Mouse (Mus musculus) liver, embryonic 12.5 days (tissue): Measurements from ENCODE around the gene Afg1l. TPM values are rescaled to one million over a fixed set of nuclear protein-coding genes. Genes with fewer than 3 reads are reported as not detected.
A peak's percentile ranks its signal among the peaks of the same experiment; 100 is the strongest.

Experiments
- ATAC-seq: fragments of 200-750 bp; cut with Nextera tagmentation; 2 replicates; pipeline ENCODE4 v1.8.0; 2017; ENCODE audit warnings: moderate number of reproducible peaks, mild to moderate bottlenecking, moderate library complexity
- H3K27ac ChIP-seq: fragments of 300-500 bp; sonication (generic); 2 replicates; pipeline ENCODE4 v1.5.1; 2016; ENCODE audit warnings: mild to moderate bottlenecking
- H3K27me3 ChIP-seq: fragments of 300-500 bp; sonication (generic); replicated peaks from 2 replicates; pipeline ENCODE4 v1.6.1; 2016; ENCODE audit warnings: mild to moderate bottlenecking, moderate library complexity
- H3K36me3 ChIP-seq: fragments of 300-500 bp; sonication (generic); 2 replicates; pipeline ENCODE4 v1.6.1; 2016; ENCODE audit warnings: mild to moderate bottlenecking, moderate library complexity
- H3K4me1 ChIP-seq: fragments of 300-500 bp; sonication (generic); 2 replicates; pipeline ENCODE4 v1.6.1; 2016
- H3K4me2 ChIP-seq: fragments of 300-500 bp; sonication (generic); 2 replicates; pipeline ENCODE4 v1.6.1; 2016; ENCODE audit warnings: mild to moderate bottlenecking, moderate library complexity
- H3K4me3 ChIP-seq: fragments of 300-500 bp; sonication (generic); 2 replicates; pipeline ENCODE4 v1.5.1; 2016; ENCODE audit warnings: mild to moderate bottlenecking, moderate library complexity
- H3K9ac ChIP-seq: fragments of 300-500 bp; sonication (generic); 2 replicates; pipeline ENCODE4 v1.6.1; 2016; ENCODE audit warnings: mild to moderate bottlenecking, moderate library complexity
- H3K9me3 ChIP-seq: fragments of 300-500 bp; sonication (generic); replicated peaks from 2 replicates; pipeline ENCODE4 v1.6.1; 2016; ENCODE audit warnings: mild to moderate bottlenecking, moderate library complexity
- WGBS: fragments of 180-500 bp; shearing (Covaris S2); methylation state at CpG from one replicate; pipeline ENCODE4 v1.1.7; 2016; ENCODE audit not compliant: insufficient replicate concordance; 5-methylcytosine and 5-hydroxymethylcytosine counted together
- polyA plus RNA-seq: library from polyadenylated mRNA; unstranded; fragments of >200 nt; fragmentation: Nextera tagmentation; extraction: Ambion mirVana; gene quantifications from 2 replicates; pipeline ENCODE4 v1.2.1, GENCODE M21; 2016

Afg1l gene
- polyA plus RNA-seq, 1 experiment from 2014 or later, result 3.2 TPM

DNA sequence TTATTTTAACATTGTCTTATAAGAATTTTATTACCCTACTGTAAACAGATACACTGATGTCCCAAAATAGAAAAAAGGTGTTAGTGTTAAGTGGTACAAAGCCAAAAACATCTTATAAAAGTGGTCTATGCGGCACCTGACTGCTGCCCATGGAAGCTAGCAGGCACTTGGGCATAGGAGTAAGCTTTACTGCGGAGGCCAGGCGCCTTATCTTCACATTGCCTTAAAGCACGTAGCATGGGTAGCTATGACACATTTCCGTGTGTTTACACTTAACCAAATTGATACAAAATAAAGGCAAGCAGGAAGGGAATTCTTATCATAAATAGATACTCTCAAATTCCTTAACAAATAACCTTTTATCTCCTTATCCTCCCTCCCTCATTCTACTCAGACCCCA is 135.7 kb downstream of the Afg1l start:
- no peak for ATAC-seq

DNA sequence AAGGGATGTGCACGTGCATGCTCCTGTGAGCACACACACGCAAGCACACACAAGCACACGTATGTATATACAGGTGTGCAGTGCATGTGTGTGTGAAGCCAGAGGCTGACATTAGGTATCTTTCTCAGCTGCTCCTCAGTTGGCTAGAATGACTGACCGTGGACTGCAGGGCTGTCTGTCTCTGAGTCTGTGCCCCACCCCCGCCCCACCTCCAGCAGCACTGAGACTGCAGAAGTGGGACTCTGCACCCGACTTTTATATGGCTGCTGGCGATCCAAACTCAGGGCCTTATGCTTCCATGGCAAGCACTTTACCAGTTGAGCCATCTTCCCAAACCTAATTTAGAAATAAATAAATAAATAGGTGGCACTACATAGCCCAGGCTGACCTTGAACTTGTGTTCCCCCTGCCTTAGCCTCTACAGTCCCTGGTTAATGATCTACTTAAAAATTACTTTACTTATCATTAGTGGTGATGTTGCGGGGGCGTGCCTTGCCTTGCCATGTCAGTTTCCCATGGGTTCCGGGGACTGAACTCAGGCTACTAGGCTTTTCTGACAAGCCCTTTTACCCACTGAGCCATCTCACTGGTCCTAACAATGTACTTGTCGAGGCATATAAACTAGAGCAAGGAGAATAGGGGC is 136.4 kb downstream of the Afg1l start:
- Histone ChIP-seq H3K9me3 (no peaks in the 10 kb centered on the region), H3K27me3 (no peaks in the 10 kb centered on the region), H3K36me3 (no peaks in the 10 kb centered on the region), H3K4me3 (no peak overlapping the region), H3K4me1 (0 out of 2 replicates have a peak, but pooled peaks cover 3% of the 10 kb centered on the region), H3K4me2 (no peak overlapping the region), H3K27ac (no peak overlapping the region), H3K9ac (no peak overlapping the region)
- WGBS, result 68% methylated on average over 11 of the region's 11 CpGs
- no peak for ATAC-seq

More for the DNA sequence above, 135.7 kb downstream of the Afg1l start:
- Histone ChIP-seq H3K4me2 (no peak overlapping the region), H3K4me1 (0 out of 2 replicates have a peak, but pooled peaks cover 3% of the 10 kb centered on the region), H3K36me3 (no peaks in the 10 kb centered on the region), H3K27ac (no peak overlapping the region), H3K4me3 (no peak overlapping the region), H3K9ac (no peak overlapping the region), H3K27me3 (no peaks in the 10 kb centered on the region), H3K9me3 (no peaks in the 10 kb centered on the region)
- WGBS, result 63% methylated on average over 5 of the region's 5 CpGs

DNA sequence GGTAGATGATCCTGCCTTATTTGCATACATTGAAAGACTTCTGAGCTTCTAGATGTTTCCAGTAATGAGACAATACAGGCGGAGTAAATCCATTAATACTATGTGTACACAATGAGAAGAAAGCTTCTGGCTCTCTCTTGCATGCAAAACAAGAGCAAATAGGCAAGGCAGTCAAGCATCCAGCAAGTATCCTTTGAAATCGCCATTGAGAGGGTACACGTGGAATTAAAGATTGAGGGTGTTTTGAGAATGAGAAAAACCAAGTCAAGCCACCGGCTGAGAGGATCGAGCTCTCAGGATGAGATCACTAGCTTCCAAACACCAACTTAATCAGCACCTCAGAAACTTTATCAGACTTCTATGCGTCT is 138.0 kb downstream of the Afg1l start:
- Histone ChIP-seq H3K4me2 (no peak overlapping the region), H3K4me3 (no peak overlapping the region), H3K36me3 (no peaks in the 10 kb centered on the region), H3K27me3 (no peaks in the 10 kb centered on the region), H3K9me3 (no peaks in the 10 kb centered on the region), H3K27ac (no peak overlapping the region), H3K4me1 (0 out of 2 replicates have a peak, but pooled peaks cover 3% of the 10 kb centered on the region), H3K9ac (no peak overlapping the region)
- WGBS, result 49% methylated on average over 6 of the region's 6 CpGs
- ATAC-seq, result no peak

DNA sequence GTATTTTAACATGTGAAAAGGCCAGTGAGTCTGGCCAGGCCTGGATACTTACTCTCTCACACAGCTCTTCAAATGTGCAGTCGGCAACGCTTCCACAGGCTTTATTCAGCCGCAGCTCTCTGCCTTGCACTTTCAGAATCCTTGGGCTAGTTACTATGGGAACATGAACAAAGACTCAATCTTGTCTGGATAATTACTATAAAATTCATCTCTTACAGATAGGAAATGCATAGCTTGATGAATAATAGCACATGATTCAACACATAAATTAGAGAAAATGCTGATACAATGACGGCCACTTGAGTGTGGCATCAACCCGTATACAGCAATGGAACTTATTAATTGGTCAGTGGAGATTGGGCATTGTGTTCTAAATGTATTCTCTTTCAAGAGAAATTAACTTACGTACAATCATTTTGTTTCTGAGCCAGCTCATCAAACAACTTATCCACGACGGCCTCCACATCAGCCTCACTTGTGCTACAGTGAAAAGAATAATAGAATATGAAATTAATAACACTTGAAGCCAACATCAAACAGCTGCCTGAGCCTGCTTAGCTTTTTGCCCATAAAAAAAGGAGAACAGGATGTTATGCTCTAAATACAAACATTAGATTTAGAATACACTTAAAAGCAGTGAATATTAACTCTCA is 138.5 kb downstream of the Afg1l start:
- Histone ChIP-seq H3K4me3 (no peak overlapping the region), H3K36me3 (no peaks in the 10 kb centered on the region), H3K27ac (no peak overlapping the region), H3K4me2 (no peak overlapping the region), H3K4me1 (0 out of 2 replicates have a peak, but pooled peaks cover 3% of the 10 kb centered on the region), H3K9ac (no peak overlapping the region), H3K9me3 (no peaks in the 10 kb centered on the region), H3K27me3 (no peaks in the 10 kb centered on the region)
- WGBS, result 77% methylated on average over 8 of the region's 8 CpGs
- ATAC-seq, result no peak

DNA sequence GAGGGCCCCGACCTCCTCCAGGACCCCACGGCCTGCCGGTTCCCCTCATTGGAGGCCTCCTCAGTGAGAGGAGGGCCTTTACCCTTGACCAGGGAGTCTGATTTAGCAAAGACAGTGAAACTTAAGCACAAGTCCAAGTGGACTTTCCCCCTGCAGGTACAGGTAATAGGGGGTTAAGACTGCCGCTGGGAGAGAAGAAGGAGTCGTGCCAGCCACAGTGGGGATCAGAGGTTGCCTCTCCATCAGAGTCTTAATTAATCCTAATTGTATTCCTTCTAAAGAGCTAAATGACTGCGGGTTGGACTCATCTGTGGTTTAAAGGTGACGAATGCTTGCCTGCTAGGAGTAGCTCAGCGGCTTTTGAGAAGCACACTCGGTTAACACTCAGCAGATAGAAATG is 139.9 kb downstream of the Afg1l start:
- H3K9ac ChIP-seq, result no peak overlapping the region
- H3K4me2 ChIP-seq, result no peak overlapping the region
- WGBS, result 78% methylated on average over 9 of the region's 9 CpGs
- no peak overlapping the region for H3K4me3 ChIP-seq
- no peaks in the 10 kb centered on the region for H3K27me3 ChIP-seq
- H3K36me3 ChIP-seq, result no peaks in the 10 kb centered on the region
- ATAC-seq, result no peak
- no peak overlapping the region for H3K27ac ChIP-seq
- no peaks in the 10 kb centered on the region for H3K9me3 ChIP-seq
- H3K4me1 ChIP-seq, result 0 out of 2 replicates have a peak, but pooled peaks cover 3% of the 10 kb centered on the region

DNA sequence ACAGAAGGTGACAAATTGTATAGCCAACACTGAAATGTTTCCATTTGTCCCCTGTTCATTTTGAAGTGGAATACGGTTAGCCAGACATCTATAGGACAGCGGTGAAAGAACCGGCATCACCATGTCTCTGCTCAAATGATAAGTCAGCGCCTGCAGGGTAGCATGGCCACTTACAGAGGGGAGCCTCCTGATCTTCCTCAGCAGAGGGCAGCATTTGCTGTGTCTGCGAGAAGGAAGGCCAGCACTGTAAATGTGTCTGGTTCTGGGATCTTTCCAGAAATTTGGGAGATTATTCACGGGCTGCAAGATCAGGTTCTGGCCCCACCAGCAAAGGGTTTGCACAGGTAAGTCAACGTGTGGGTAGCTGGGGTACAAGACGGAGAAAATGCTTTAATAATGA is 150.8 kb downstream of the Afg1l start:
- no peak overlapping the region for H3K4me2 ChIP-seq
- H3K9me3 ChIP-seq, result no peaks in the 10 kb centered on the region
- no peak overlapping the region for H3K27ac ChIP-seq
- no peaks in the 10 kb centered on the region for H3K27me3 ChIP-seq
- WGBS, result 64% methylated on average over 8 of the region's 8 CpGs
- no peaks in the 10 kb centered on the region for H3K4me1 ChIP-seq
- ATAC-seq, result no peak
- 0 out of 2 replicates have a peak, but pooled peaks cover 3% of the 10 kb centered on the region for H3K36me3 ChIP-seq
- H3K9ac ChIP-seq, result no peak overlapping the region
- no peak overlapping the region for H3K4me3 ChIP-seq

DNA sequence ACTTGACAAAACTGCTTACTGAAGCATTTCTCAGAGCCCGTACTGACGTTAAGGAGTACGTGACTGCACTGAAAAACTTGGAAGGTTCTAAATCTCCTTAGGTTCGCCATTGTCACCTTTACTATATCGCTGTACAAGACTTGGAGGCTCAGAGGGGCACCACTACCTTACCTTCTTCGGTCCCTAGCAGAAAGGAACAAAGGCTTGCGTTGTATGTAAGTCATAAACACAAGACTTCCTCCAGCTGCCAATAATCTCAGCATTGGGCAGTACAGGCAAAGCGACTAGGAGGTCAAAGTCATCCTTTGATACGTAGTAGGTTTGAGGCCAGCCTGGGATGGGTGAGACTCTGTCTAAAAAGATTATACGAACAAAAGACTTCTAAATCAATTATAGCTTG is 153.1 kb downstream of the Afg1l start:
- no peaks in the 10 kb centered on the region for H3K4me1 ChIP-seq
- H3K4me2 ChIP-seq, result no peak overlapping the region
- 79% methylated on average over 10 of the region's 10 CpGs for WGBS
- no peak overlapping the region for H3K4me3 ChIP-seq
- no peak for ATAC-seq
- no peaks in the 10 kb centered on the region for H3K36me3 ChIP-seq
- H3K27ac ChIP-seq, result no peak overlapping the region
- no peaks in the 10 kb centered on the region for H3K27me3 ChIP-seq
- no peak overlapping the region for H3K9ac ChIP-seq
- H3K9me3 ChIP-seq, result no peaks in the 10 kb centered on the region

DNA sequence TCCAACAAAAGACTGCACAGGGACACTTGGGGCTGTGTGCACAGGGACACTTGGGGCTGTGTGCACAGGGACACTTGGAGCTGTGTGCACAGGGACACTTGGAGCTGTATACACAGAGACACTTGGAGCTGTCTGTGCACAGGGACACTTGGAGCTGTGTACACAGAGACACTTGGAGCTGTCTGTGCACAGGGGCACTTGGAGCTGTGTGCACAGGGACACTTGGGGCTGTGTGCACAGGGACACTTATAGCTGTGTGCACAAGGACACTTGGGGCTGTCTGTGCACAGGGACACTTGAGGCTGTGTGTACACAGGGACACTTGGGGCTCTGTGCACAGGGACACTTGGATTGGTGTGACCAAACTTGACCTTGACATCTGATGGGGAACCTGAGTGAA is 154.4 kb downstream of the Afg1l start:
- no peak overlapping the region for H3K4me3 ChIP-seq
- H3K27ac ChIP-seq, result no peak overlapping the region
- H3K36me3 ChIP-seq, result no peaks in the 10 kb centered on the region
- H3K9me3 ChIP-seq, result no peaks in the 10 kb centered on the region
- no peaks in the 10 kb centered on the region for H3K27me3 ChIP-seq
- no peaks in the 10 kb centered on the region for H3K4me1 ChIP-seq
- H3K4me2 ChIP-seq, result no peak overlapping the region
- ATAC-seq, result no peak
- H3K9ac ChIP-seq, result no peak overlapping the region

DNA sequence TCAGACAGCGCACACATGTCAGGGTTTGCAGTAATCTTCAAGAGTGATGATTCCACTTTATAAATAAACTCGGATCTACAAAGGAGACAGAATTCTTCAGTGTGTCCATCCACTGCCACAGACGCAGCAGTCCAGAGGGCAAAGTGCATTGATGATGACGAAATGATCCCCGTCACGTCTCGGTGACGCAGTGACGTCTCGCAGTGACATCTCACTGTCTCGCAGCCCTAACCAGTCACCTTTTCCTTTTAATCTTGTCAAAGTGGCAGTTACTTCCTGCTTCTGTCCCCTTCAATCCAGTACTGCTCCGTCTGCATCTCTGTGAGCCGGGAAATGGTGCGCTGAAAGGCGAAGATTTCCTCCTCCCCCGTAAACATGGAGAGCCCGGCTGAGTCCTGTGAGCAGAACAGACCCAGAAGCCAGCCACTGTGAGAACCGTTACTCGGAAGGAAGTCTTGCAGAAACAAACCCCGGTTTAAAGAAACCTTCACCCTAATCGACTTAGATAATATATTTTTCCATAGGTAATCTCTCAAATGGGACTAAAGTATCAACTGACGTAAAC is 165.1 kb downstream of the Afg1l start:
- Histone ChIP-seq H3K4me1 (no peaks in the 10 kb centered on the region), H3K9me3 (no peaks in the 10 kb centered on the region), H3K27me3 (peaks cover 5% of the 10 kb centered on the region; the same call in 1 of the 2 replicates), H3K36me3 (no peaks in the 10 kb centered on the region), H3K4me3 (no peak overlapping the region), H3K27ac (no peak overlapping the region), H3K9ac (no peak overlapping the region), H3K4me2 (peak overlapping the region; percentile 8; the same call in 1 of the 2 replicates)
- 64% methylated on average over 22 of the region's 22 CpGs for WGBS
- no peak for ATAC-seq

DNA sequence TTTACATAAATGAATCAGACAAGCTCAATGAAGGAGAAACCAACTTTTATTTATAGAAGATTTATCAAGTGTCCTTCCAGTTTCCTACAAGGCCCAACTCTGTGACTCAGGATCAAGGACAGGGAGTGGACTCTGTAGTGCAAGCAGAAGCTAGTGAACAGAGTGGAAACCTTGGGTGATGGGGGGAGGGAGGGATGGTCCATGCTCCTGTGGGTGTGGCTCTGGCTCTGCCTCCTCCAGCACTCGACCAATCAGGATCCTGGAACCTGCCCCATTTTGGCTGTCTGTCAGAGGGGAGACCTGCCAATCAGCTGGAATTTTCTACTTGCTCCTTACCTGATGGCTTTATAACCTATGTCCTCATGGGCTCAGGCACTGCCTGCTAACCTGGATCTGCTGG is 165.8 kb downstream of the Afg1l start:
- H3K27ac ChIP-seq, result no peak overlapping the region
- ATAC-seq, result no peak

DNA sequence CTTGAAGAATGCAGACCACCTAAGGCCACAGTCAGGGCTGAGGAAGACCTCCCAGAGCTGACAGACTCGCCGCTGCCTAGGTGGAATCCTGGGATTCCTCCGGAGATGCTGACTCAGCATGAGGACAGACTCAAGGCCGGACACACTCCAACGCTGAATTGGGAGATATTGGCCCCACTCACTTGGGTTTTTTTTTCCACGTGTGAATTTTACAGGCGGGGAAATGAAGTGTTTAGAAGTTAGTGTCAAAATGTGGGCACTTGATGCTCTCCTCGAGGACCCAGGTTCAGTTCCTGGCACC is 169.7 kb downstream of the Afg1l start:
- Histone ChIP-seq H3K9ac (no peak overlapping the region), H3K9me3 (no peaks in the 10 kb centered on the region), H3K27me3 (peaks cover 23% of the 10 kb centered on the region), H3K4me3 (no peak overlapping the region), H3K4me1 (no peaks in the 10 kb centered on the region), H3K4me2 (peak overlapping the region; percentile 40), H3K27ac (no peak overlapping the region), H3K36me3 (no peaks in the 10 kb centered on the region)
- 30% methylated on average over 8 of the region's 8 CpGs for WGBS
- no peak for ATAC-seq

More for the DNA sequence above, 165.8 kb downstream of the Afg1l start:
- peaks cover 5% of the 10 kb centered on the region; the same call in 1 of the 2 replicates for H3K27me3 ChIP-seq
- 50% methylated on average over 1 of the region's 1 CpGs for WGBS
- H3K4me1 ChIP-seq, result no peaks in the 10 kb centered on the region
- H3K9ac ChIP-seq, result no peak overlapping the region
- no peak overlapping the region for H3K4me2 ChIP-seq
- H3K36me3 ChIP-seq, result no peaks in the 10 kb centered on the region
- H3K9me3 ChIP-seq, result no peaks in the 10 kb centered on the region
- no peak overlapping the region for H3K4me3 ChIP-seq

DNA sequence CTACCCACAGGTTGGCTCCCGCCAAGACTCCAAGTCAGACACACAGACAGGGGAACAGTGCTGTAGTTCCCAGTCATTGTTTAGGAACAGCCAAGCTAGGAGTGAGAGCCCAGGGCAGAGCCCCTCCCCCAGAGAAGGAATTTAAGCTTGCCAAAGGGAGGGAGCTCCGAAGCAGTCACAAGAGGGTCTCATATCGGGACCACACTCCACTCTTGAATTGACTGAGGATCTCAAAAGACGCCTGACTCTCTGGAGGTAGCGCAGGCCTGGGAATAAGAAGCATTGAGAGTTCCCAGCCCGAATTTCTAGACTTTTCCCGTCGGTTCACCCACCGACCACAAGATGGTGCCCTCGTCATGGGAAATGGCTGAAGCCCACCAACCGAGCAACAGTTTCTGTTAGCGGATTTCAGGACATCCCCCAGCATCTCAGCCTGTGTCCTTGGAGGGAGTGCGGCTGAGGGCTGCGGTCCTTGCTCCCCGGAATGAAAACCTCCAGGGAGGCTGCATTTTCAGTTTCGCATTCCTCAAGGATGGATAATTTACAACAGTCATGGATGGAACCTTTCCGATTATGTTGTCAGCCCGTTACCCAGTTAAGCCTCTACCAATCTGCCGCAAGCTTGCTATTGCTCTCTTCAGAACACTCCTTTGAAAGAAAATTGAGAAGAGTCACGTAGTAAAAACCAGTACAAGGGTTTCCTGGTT is 170.2 kb downstream of the Afg1l start:
- peak overlapping the region; percentile 40 for H3K4me2 ChIP-seq
- ATAC-seq, result no peak
- H3K9ac ChIP-seq, result no peak overlapping the region
- H3K4me3 ChIP-seq, result no peak overlapping the region
- no peaks in the 10 kb centered on the region for H3K36me3 ChIP-seq
- peaks cover 23% of the 10 kb centered on the region for H3K27me3 ChIP-seq
- 16% methylated on average over 20 of the region's 20 CpGs for WGBS
- H3K4me1 ChIP-seq, result no peaks in the 10 kb centered on the region
- no peaks in the 10 kb centered on the region for H3K9me3 ChIP-seq
- no peak overlapping the region for H3K27ac ChIP-seq
